Mouse (Mus musculus) intestine, embryonic 14.5 days (tissue): ENCODE measurements at regions not wholly inside any gene's neighbourhood (a gene's known extent, or its start where the extent isn't known, plus 50 kb on each side); places are given as distances from the start of the nearest gene placed in this dataset.
A peak's percentile ranks its signal among the peaks of the same experiment; 100 is the strongest.

Experiments used
- ATAC-seq: fragments of 200-750 bp; cut with Nextera tagmentation; replicated peaks from 2 replicates; pipeline ENCODE4 v1.8.0; 2017; ENCODE audit warnings: low read depth, moderate number of reproducible peaks, moderate TSS enrichment, moderate library complexity; ENCODE audit not compliant: low FRiP score, low TSS enrichment
- DNase-seq: peaks from one replicate; pipeline ENCODE4 v3.0.0-alpha.2; 2018; ENCODE audit warnings: low spot score
- H3K27ac ChIP-seq: fragments of 300-500 bp; sonication (generic); 2 replicates; pipeline ENCODE4 v1.5.1; 2014; ENCODE audit warnings: low read depth, mild to moderate bottlenecking, control low read depth
- H3K27me3 ChIP-seq: fragments of 300-500 bp; sonication (generic); replicated peaks from 2 replicates; pipeline ENCODE4 v1.6.1; 2014; ENCODE audit warnings: low read length, control low read depth; ENCODE audit not compliant: control insufficient read depth, insufficient read depth
- H3K36me3 ChIP-seq: fragments of 300-500 bp; sonication (generic); 2 replicates; pipeline ENCODE4 v1.6.1; 2014; ENCODE audit warnings: low read length, control low read depth; ENCODE audit not compliant: control insufficient read depth, insufficient read depth
- H3K4me1 ChIP-seq: fragments of 300-500 bp; sonication (generic); replicated peaks from 2 replicates; pipeline ENCODE4 v1.6.1; 2014; ENCODE audit warnings: low read length, control low read depth, mixed read lengths; ENCODE audit not compliant: control insufficient read depth, insufficient read depth
- H3K4me2 ChIP-seq: fragments of 300-500 bp; sonication (generic); 2 replicates; pipeline ENCODE4 v1.6.1; 2014; ENCODE audit warnings: low read length
- H3K4me3 ChIP-seq: fragments of 300-500 bp; sonication (generic); 2 replicates; pipeline ENCODE4 v1.5.1; 2014; ENCODE audit warnings: low read depth, low read length, control low read depth, mixed read lengths
- H3K9ac ChIP-seq: fragments of 300-500 bp; sonication (generic); 2 replicates; pipeline ENCODE4 v1.6.1; 2014; ENCODE audit warnings: mild to moderate bottlenecking, low read length
- H3K9me3 ChIP-seq: fragments of 300-500 bp; sonication (generic); 2 replicates; pipeline ENCODE4 v1.6.1; 2016; ENCODE audit warnings: low read length, control low read depth; ENCODE audit not compliant: control insufficient read depth
- WGBS: fragments of 180-500 bp; shearing (Covaris S2); extraction: QIAGEN DNeasy Blood & Tissue Kit; methylation state at CpG from one replicate; pipeline ENCODE4 v1.1.7; 2014; 5-methylcytosine and 5-hydroxymethylcytosine counted together

DNA sequence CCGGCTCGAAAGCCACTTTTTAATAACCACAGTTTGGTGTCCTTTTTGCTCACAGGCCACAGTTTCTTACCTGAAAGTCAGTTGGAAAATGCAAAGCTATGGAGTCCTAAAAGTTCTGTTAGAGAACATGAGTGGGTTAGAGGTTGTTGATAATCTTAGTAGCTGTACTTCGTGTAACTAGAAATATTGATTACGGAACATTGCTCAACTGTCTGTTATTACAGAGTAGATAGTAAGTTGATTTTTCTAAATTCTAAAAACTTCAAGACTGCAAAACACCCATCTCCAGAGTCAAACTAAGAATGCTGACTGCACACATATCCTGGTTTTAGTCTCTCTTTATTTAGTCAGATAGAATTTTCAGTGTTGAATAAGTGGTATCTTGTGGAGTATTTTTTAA lies 111.0 kb downstream of the Slc38a4 start:
- DNase-seq (no peak), ATAC-seq (no peak)
- Histone ChIP-seq H3K9ac (no peak overlapping the region), H3K9me3 (no peaks in the 10 kb centered on the region), H3K36me3 (no peaks in the 10 kb centered on the region), H3K4me2 (no peak overlapping the region), H3K4me1 (no peaks in the 10 kb centered on the region), H3K27ac (no peak overlapping the region), H3K4me3 (no peak overlapping the region), H3K27me3 (no peaks in the 10 kb centered on the region)
- WGBS = 94% methylated on average over 4 of the region's 4 CpGs

DNA sequence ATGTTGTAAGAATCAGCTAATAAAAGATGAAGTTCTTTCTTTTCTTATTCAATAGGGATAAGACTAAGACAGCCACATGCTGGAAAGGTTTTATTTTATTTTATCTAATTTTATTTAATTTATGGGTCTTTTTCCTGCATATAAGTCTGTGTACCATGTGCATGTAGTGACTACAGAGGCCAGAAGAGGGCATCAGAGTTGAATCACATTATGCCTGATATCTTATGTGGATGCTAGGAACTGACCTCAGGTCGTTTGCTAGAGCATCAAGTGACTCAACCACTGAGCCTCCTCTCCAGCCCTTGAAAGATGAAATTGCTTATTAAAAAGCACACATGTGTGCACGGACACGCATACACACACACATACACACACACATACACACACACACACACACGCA lies 113.1 kb downstream of the Slc38a4 start:
- no peak for ATAC-seq
- no peak for DNase-seq
- no peaks in the 10 kb centered on the region for H3K9me3 ChIP-seq
- H3K36me3 ChIP-seq = no peaks in the 10 kb centered on the region
- H3K27ac ChIP-seq = no peak overlapping the region
- H3K4me2 ChIP-seq = no peak overlapping the region
- no peak overlapping the region for H3K9ac ChIP-seq
- no peak overlapping the region for H3K4me3 ChIP-seq
- no peaks in the 10 kb centered on the region for H3K4me1 ChIP-seq
- no peaks in the 10 kb centered on the region for H3K27me3 ChIP-seq
- 89% methylated on average over 4 of the region's 4 CpGs for WGBS

DNA sequence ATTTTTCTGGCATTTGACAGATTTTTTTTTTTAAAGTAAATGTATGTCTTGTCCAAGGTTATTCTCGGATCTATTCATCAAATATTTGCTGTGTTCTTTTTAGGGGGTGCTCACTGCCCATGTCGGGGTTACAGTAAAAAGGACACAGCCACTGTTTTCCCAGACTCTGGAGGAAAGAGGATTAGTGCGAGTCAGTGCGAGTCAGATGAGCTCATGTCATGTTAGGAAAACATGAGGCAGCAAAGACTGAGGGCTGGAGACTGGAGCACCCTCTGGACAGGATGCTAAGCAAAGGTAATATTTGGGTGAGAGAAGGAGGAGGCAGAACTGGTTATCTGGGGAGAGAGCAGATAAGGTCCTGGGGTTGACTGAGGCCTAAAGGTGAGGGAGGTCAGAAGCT lies 117.3 kb downstream of the Slc38a4 start:
- no peak for ATAC-seq
- H3K4me3 ChIP-seq = no peak overlapping the region
- H3K9ac ChIP-seq = no peak overlapping the region
- no peak for DNase-seq
- no peak overlapping the region for H3K27ac ChIP-seq
- H3K9me3 ChIP-seq = no peaks in the 10 kb centered on the region
- 75% methylated on average over 4 of the region's 4 CpGs for WGBS
- H3K27me3 ChIP-seq = no peaks in the 10 kb centered on the region
- H3K4me1 ChIP-seq = 0 out of 2 replicates have a peak, but pooled peaks cover 2% of the 10 kb centered on the region
- H3K36me3 ChIP-seq = no peaks in the 10 kb centered on the region
- H3K4me2 ChIP-seq = no peak overlapping the region

DNA sequence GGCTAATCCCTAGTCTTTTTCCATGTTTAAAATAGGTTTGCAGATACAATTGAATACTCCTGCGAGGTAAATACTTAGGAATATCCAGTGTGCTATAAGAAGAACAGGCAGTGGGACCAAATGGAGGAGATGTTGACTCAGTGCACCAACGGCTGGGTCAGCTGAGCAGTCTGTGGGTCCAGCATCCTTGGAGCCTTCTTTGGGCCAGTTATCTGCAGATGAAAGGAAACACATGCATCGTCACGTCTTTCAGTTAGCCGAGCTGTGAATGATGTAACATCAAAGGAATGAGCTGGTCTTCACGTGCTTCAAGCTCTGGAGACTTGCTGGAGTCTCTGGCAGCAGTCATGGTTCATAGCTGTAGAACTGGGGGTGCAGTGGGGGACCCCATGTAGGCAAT lies 118.1 kb downstream of the Slc38a4 start:
- no peak overlapping the region for H3K4me3 ChIP-seq
- H3K9me3 ChIP-seq = no peaks in the 10 kb centered on the region
- no peaks in the 10 kb centered on the region for H3K27me3 ChIP-seq
- H3K4me2 ChIP-seq = no peak overlapping the region
- H3K27ac ChIP-seq = no peak overlapping the region
- ATAC-seq = no peak
- H3K4me1 ChIP-seq = 0 out of 2 replicates have a peak, but pooled peaks cover 9% of the 10 kb centered on the region
- 70% methylated on average over 6 of the region's 6 CpGs for WGBS
- H3K36me3 ChIP-seq = no peaks in the 10 kb centered on the region
- no peak for DNase-seq
- no peak overlapping the region for H3K9ac ChIP-seq

DNA sequence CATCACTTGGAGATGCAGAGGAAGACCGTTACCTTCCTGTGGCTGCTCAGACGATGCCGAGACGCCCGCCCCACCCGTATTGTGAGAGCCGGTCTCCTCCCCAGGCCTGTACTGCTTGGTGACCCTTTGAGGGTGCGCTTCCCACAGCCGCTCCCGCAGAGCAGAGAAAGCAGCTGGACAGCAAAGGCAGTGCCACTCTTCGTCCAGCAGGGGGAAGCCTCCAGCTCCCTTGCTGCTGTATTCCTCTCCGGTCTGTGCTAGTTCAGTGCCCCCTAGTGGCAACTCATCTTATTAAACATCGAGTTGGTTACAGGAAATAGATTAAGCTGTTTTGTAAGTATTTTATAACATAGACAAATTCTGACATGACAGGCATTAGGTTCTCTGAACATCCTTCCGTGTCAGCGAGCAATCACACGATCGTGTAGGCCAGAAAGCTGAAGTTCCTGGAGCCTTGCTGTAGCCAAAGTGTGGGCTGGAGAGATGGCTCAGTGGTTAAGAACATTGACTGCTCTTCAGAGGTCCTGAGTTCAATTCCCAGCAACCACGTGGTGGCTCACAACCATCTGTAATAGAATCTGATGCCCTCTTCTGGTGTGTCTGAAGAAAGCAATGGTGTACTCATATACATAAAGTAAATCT lies 118.9 kb downstream of the Slc38a4 start:
- DNase-seq (peak; percentile 91), ATAC-seq (peak; percentile 84)
- no peaks in the 10 kb centered on the region for H3K9me3 ChIP-seq
- no peak overlapping the region for H3K27ac ChIP-seq
- 4% methylated on average over 18 of the region's 18 CpGs for WGBS
- no peaks in the 10 kb centered on the region for H3K27me3 ChIP-seq
- peak overlapping the region; percentile 11; the same call in 1 of the 2 replicates for H3K4me3 ChIP-seq
- H3K9ac ChIP-seq = no peak overlapping the region
- H3K36me3 ChIP-seq = no peaks in the 10 kb centered on the region
- H3K4me2 ChIP-seq = peak overlapping the region; percentile 49
- 0 out of 2 replicates have a peak, but pooled peaks cover 15% of the 10 kb centered on the region for H3K4me1 ChIP-seq

DNA sequence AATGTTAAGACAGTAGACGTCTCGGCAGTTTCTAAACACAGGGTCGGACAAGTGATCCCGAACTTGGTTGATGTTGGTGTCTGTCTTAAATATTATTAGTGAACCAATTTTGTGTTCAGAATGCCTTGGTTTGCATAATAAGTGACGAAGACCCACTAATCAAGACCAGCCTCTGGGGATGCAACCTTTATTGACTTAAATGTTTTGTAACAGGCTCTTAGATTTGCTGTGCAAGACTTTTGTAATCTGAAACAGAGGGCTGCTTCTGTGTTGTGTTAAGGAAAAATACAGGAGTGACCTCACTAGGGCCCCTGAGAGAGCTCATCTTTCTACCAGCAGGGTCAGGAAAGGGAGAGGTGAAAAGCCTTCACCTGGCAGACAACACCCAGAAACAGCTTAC lies 119.5 kb downstream of the Slc38a4 start:
- Histone ChIP-seq H3K36me3 (no peaks in the 10 kb centered on the region), H3K9me3 (no peaks in the 10 kb centered on the region), H3K4me1 (0 out of 2 replicates have a peak, but pooled peaks cover 15% of the 10 kb centered on the region), H3K27me3 (no peaks in the 10 kb centered on the region), H3K4me3 (0 out of 2 replicates have a peak overlapping the region, but pooled peaks have one; percentile 11), H3K27ac (no peak overlapping the region), H3K9ac (no peak overlapping the region), H3K4me2 (peak overlapping the region; percentile 49)
- WGBS = 68% methylated on average over 5 of the region's 5 CpGs
- no peak for DNase-seq
- ATAC-seq = no peak

DNA sequence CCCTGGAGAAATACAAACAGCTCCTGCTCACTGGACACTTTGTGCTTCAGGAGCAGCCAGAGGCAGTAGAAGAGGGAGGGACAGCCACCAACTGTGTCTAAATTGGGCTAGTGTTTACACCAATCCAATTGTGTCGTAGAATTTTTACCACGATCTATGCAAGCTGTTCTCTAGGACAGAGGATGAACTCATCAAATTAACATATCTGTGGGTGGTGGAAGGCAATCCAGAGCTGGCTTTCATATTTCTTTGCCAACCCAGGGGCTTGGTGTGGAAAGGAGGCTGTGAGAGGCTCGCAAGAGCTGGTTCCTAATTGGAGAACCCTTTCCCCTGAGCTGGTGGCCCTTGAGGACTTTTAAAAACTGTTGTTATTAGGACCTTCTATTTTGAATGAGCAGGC lies 122.3 kb downstream of the Slc38a4 start:
- Histone ChIP-seq H3K36me3 (no peaks in the 10 kb centered on the region), H3K4me3 (no peak overlapping the region), H3K27me3 (no peaks in the 10 kb centered on the region), H3K4me2 (no peak overlapping the region), H3K9me3 (no peaks in the 10 kb centered on the region), H3K9ac (no peak overlapping the region), H3K27ac (no peak overlapping the region), H3K4me1 (0 out of 2 replicates have a peak, but pooled peaks cover 15% of the 10 kb centered on the region)
- no peak for DNase-seq
- 25% methylated on average over 3 of the region's 3 CpGs for WGBS
- no peak for ATAC-seq

DNA sequence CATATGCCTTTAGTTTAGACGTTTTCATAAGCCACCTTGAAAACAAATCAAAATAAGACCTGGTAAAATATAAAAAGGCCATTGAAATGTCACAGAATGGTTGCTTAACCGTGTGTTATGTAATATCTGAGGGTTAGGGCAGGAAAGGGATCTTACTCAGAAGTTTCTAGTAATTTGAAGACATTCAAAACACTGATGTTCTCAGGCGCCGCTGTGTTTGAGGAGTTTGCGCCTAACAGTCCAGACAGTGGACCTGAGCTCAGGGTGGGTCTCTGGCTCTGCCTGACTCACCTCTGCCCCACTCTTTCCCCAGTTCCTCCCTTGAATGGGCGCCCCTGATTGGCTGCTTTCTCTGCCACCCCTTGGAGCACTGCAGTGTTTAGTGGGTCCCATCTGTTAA lies 125.2 kb downstream of the Slc38a4 start:
- Histone ChIP-seq H3K27ac (no peak overlapping the region), H3K4me1 (0 out of 2 replicates have a peak, but pooled peaks cover 15% of the 10 kb centered on the region), H3K9ac (no peak overlapping the region), H3K27me3 (no peaks in the 10 kb centered on the region), H3K36me3 (no peaks in the 10 kb centered on the region), H3K4me2 (no peak overlapping the region), H3K9me3 (no peaks in the 10 kb centered on the region), H3K4me3 (no peak overlapping the region)
- ATAC-seq (no peak), DNase-seq (no peak)
- WGBS = 77% methylated on average over 6 of the region's 6 CpGs

DNA sequence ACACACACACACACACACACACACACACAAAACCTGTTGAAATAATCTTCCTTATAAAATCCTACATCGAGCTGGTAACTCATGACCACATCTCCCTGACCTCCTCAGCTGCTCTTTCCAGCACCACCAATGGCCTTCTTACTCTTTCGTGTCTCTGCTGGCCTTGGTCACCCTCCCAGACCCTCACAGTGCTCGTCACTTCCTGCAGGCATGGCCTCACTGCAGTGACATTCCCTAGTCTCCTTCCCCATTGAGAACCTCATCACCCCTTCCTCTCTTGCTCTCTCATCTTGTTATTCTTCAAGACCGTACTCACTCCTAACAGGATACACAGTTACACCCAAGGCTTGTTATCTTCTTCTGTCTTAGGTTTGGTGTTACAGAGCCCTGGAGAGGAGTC lies 126.0 kb downstream of the Slc38a4 start:
- Histone ChIP-seq H3K36me3 (no peaks in the 10 kb centered on the region), H3K9me3 (no peaks in the 10 kb centered on the region), H3K4me2 (no peak overlapping the region), H3K9ac (no peak overlapping the region), H3K4me1 (0 out of 2 replicates have a peak, but pooled peaks cover 15% of the 10 kb centered on the region), H3K27me3 (no peaks in the 10 kb centered on the region), H3K4me3 (no peak overlapping the region), H3K27ac (no peak overlapping the region)
- ATAC-seq (no peak), DNase-seq (no peak)
- WGBS = 81% methylated on average over 4 of the region's 4 CpGs
